Mouse (Mus musculus) urinary bladder, postnatal 10 days (tissue): Measurements from ENCODE around the gene Adgrg1.

ENCODE experiments used
- DNase-seq: peaks from one replicate; pipeline ENCODE4 v3.0.0; 2022; ENCODE audit warnings: low spot score

The Adgrg1 gene

GRCm38 (mm10) chr8:95037106-95037925, 62.8 kb downstream of the Adgrg1 start:
- DNase-seq = no peak

GRCm38 (mm10) chr8:95041883-95042784, 67.6 kb downstream of the Adgrg1 start:
- DNase-seq = no peak

GRCm38 (mm10) chr8:95044811-95045210, 70.3 kb downstream of the Adgrg1 start:
- DNase-seq = no peak

- no peak for DNase-seq
These were observed 72.4 kb downstream of the Adgrg1 start for GRCm38 (mm10) chr8:95046982-95047381.

GRCm38 (mm10) chr8:95047884-95048680, 73.5 kb downstream of the Adgrg1 start:
- no peak for DNase-seq

- DNase-seq = no peak
These were observed 75.1 kb downstream of the Adgrg1 start for GRCm38 (mm10) chr8:95049636-95050035.

GRCm38 (mm10) chr8:95054438-95054837, 79.9 kb downstream of the Adgrg1 start:
- DNase-seq = no peak

GRCm38 (mm10) chr8:95054927-95055510, 80.5 kb downstream of the Adgrg1 start, which contains the start of gene Drc7:
Gene Drc7, plus strand, starts transcription at chr8:95055103.
- DNase-seq = no peak

GRCm38 (mm10) chr8:95056414-95056813, 81.9 kb downstream of the Adgrg1 start:
- DNase-seq = no peak

- DNase-seq = no peak
These were observed 84.1 kb downstream of the Adgrg1 start for GRCm38 (mm10) chr8:95058661-95059060.

GRCm38 (mm10) chr8:95059812-95060533, 85.4 kb downstream of the Adgrg1 start:
- DNase-seq = no peak
